Mouse (Mus musculus) MEL (cell line): ENCODE data around the gene Ctrb1.

Source experiments
- NELFE ChIP-seq: IDR thresholded peaks from 2 replicates; pipeline ENCODE4 v1.6.1; 2011; ENCODE audit warnings: low read depth, low read length, improper control_type of control experiment
- ZNF384 ChIP-seq: IDR thresholded peaks from 2 replicates; pipeline ENCODE4 v1.6.1; 2012; ENCODE audit warnings: low read depth, mild to moderate bottlenecking, inconsistent platforms, low read length, improper control_type of control experiment

DNA sequence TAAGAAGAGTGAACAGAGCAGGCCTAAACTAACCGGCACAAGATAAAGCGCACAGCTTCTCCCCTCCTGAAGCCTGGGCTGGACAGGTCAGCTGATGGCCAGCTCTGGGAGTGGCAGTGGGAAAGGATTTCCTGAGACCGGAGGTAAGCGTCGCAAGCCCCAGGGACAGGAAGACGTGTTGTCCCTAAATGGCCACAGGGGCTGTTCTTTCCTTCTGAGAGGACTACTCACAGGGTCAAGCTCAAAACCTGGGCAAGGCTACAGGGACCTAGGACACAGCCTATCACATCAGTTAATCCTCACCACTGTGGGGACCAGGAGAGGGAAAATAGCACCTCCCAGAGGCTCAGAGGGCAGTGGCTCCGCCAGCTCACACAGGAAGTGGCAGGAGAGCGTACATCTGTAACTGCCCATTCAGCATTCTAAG is 44.5 kb upstream of the Ctrb1 start:
- TF ChIP-seq ZNF384 = no peak
- no peak for TF ChIP-seq NELFE
